Mouse (Mus musculus) kidney, embryonic 15.5 days (tissue): ENCODE results near the gene Aox1. TPM values are rescaled to one million over a fixed set of nuclear protein-coding genes. Genes with fewer than 3 reads are reported as not detected.

Experiments
- polyA plus RNA-seq: library from polyadenylated mRNA; unstranded; fragments of >200 nt; fragmentation: Nextera tagmentation; extraction: Ambion mirVana; gene quantifications from 2 replicates; pipeline ENCODE4 v1.2.1, GENCODE M21; 2015

Gene Aox1
- polyA plus RNA-seq, 1 experiment from 2014 or later: 0.32 TPM

Other genes starting within 250 kb of the Aox1 start
- gene Sgo2a, start 34.0 kb upstream of the Aox1 start, polyA plus RNA-seq: 18.0 and 19.0 TPM in 2 replicates
- gene Kctd18, start 11.0 kb upstream of the Aox1 start, polyA plus RNA-seq: 15.8 and 16.6 TPM in 2 replicates
- gene Aox3, start 83.2 kb downstream of the Aox1 start, polyA plus RNA-seq: 4.4 and 5.2 TPM in 2 replicates
- gene Aox4, start 180.5 kb downstream of the Aox1 start, polyA plus RNA-seq: 0.05 and 0.60 TPM in 2 replicates
- 0.08 and 0.12 TPM in 2 replicates for gene Aox2, start 248.4 kb downstream of the Aox1 start, polyA plus RNA-seq